Mouse (Mus musculus) gastrocnemius, adult 8-10 months (tissue): ENCODE data around the gene Mdh1. TPM values are rescaled to one million over a fixed set of nuclear protein-coding genes. Genes with fewer than 3 reads are reported as not detected.
"Not testable (repeated sequence)": the region's sequence is repeated elsewhere in the genome, so short reads cannot be mapped to it uniquely, and the experiment has no call there.

Experiments
- DNase-seq, 2 experiments: peaks; one replicate each; pipeline ENCODE4 v3.0.0; 2022; ENCODE audit warnings: low spot score in 2 of 2
- microRNA-seq: library from miRNA; unstranded; fragments of <30 nt; microRNA quantifications from one replicate; pipeline ENCODE4 v1.2.0, GENCODE M21; 2022
- total RNA-seq, 4 experiments: library from RNA; stranded (reverse); gene quantifications; 2 replicates each; pipeline ENCODE4 v1.2.4; 2022

Mdh1 gene
- total RNA-seq, 4 experiments from 2014 or later: 543 to 687 (median 612) TPM

DNA sequence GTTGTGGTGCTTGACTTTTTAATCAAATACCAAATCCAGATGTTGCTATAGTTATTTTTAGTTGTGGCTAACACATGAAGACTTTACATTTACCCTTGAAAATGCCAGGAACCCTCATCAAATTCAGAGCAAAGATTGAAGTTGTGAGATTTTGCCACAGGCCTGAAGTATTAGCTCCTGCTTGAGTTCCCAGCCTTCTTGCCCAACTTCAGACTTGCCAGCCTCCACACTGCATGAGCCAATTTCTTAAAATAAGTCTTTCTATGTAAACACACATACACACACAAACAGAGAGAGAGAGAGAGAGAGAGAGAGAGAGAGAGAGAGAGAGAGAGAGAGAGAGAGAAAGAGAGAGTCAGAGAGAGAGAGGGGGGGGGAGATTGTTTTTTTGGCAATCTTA is 26.2 kb downstream of the Mdh1 start:
- no peak for DNase-seq

DNA sequence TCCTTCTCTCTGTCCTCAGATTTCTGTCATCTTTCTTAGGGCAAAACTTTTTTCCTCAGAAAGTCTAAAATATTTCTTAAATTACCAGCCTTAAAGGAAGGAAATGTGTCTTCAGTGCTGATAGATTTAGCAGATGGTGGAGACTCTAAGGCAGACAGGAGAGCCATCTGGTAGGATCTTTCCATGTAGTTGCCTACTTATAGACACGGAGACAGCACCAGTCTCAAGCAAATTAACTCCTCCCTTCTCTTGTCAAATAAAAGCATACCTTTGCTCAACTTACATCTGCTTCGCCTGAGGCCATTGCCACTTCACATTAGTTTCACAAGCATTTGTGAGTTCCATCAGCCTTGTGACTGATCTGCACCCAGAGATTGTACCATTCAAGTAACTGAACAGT is 27.1 kb downstream of the Mdh1 start:
- DNase-seq: no peak

DNA sequence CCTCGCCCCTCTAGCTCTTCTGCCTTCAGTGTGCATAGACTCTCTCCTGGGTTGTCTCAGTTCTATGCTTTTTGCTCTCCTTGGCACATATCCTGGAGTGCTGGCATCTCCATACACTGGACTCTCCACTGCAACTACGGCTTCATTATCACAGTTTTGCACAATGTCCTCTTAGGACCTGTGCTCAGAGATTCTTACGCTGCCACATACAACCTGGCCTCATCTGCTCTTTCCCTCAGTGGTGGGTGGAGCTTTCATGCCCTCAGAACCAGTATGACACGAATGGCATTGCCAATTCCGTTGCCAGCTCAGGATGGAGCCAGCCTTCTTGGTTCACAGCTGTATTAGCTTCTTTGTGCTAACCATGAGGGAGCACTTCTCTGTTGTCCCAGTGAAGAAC is 29.4 kb downstream of the Mdh1 start:
- DNase-seq: no peak

DNA sequence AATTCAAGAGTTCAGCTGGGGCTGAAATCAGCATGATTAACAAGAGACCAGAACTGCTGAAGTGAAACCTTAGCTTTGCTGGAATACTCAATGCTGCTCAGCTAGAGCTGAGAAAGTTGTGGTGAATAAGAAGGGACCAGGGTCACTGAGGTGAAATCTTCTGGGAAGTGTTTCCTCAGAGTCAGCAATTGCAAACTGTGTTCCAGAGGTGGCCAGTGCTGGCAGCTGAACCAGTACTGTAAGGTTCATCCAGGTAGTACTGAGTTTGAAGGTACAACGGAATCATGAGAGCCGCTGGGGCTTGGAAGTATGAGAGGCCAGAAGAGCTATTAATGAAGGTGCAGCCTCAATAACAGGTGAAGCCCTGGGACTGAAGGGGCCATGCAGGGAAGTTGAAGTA is 31.5 kb downstream of the Mdh1 start:
- DNase-seq: no peak

DNA sequence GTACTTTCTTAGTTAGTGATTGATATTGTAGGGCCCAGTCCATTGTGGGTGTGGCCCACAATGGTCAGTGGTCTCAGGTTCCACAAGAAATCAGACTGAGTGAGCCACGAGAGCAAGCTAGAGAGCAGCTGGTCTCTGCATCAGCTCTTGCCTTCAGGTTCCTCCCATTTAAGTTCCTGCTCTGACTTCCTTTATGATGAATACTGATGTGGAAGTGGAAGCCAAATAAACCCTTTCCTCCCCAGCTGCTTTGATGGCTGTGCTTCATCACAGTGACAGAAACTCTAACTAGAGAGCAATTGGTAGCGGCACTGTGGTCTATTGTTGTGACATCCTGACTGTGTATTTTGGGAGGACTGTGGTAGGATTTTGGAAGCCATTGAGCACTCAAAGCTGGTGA is 32.1 kb downstream of the Mdh1 start:
- DNase-seq: no peak

DNA sequence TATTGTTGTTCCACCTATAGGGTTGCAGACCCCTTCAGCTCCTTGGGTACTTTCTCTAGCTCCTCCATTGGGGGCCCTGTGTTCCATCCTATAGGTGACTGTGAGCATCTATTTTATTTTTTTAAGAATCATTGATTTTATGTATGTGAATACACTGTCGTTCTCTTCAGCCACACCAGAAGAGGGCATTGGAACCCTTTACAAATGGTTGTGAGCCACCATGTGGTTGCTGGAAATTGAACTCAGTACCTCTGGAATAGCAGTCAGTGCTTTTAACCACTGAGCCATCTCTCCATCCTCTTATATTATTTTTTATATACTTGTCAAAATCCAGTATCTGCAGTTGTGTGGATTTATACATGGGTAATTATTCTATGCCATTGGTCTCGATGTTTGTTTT is 41.3 kb downstream of the Mdh1 start:
- not testable (repeated sequence) for DNase-seq

DNA sequence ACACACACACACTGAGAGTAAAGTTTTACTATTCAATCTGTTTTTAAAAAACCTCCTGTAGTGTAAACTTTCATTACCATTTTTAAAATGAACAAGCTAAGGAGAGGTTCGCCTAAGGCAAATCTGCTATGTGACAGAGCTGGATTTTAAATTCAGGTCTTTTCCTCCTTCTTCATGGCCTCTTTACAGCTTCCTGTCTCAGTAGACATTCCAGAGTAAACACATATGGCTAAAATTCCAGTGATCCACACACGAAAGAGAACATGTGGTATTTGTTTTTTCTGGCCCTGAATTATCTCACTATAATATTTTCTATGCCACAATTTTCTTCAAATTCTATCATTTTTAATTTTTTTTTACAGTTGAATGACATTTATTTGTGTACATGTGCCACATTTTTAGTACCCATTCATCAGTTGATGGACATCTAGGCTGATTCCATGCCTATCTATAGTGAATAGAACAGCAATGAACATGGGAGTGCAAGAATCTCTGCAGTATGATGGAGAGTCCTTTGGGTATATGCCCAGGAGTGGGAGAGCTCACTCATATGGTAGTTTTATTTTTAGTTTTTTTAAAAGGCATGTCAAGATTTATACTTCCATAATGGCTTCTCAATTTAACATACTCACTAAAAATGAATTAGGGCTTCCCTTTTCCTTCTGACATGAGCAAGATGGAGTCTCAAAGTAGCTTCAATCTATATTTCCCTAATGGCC is 43.3 kb downstream of the Mdh1 start:
- no peak for DNase-seq

DNA sequence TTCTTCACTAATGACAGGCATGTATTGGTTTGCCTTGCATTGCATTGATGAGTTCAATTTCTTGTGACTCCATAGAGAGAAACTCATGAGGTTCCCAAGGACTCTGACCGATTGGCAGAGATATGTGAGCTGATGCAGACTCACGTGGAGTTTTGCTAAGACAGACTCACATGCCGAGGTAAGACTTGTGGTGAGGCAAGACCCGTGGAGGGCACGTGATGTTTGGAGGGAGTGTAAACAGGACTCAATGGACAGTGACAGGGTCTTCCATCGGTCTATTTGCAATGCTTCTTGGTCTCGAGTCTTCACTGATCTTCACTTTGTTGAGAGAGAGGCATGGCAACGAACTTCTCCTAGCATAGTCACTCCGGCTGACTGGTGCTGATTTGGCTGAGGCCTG is 54.4 kb downstream of the Mdh1 start:
- DNase-seq: no peak

DNA sequence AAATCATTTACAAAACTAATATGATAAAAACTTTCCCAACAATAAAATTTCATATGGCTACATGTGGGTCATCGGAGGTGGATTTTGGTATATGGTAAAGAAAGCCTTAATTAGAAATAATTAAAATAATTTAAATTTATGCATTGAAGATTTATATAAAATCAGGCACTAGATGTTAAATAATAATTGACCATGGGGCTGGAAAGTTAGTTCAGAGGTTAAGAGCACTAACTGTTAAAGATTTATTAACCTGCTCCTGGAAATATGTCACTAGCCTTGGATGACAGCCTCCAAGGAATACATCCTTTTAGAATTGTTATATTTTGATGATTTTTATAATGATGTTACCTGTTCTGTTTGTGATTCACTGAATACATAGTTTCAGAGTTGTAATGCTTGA is 55.8 kb downstream of the Mdh1 start:
- not testable (repeated sequence) for DNase-seq

DNA sequence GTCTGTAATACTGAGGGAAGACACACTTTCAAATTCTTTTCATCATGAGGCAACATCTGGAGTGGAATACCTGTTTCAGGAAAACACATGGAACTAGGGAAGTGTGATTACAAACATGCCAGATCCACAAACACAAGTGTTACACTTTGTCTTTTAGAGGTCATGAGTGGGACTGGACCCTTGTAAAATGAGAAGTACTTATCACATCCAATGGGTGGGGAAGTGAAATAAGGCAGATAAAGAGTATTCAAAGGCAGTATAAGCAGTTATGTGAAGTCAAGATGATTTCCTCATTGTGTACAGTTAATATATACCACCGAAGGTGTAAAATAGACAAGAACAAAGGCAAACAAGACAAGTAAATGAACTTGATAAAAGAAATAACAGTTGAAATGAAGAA is 61.6 kb downstream of the Mdh1 start:
- DNase-seq: not testable (repeated sequence)

DNA sequence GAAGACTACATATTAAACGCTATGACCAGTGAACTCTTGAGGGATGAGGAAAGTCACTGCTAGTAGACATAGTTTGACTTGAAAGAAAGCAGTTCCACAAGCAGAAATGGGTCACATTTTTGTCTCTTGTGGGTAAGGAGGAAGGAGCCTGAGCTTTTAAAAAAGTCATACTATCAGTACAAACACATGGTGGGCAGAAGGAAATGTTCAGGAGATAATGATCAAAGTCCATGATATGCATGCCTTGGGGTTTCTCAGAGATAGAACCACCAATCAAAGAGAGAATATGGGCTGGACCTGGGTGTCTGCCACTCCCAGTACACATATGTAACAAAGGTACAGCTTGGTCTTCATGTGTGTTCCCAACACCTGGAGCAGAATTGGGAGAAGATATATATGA is 63.5 kb downstream of the Mdh1 start:
- DNase-seq: not testable (repeated sequence)

DNA sequence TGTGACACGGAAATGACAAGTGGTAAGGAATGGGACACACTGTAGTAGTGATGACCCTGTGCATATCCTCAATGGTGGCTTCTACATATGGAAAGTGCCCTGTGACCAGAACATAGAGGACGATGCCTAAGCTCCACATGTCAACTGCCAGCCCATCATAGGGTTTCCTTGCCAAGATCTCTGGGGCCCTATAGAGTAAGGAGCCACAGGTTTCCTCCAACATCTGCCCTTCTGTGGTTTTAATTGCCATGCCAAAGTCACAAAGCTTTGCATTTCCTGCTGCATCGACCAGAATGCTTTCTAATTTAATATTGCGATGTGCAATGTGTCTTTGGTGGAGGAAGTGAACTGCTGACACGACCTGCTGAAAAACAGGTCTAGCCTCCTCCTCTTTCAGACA is 65.1 kb downstream of the Mdh1 start:
- DNase-seq: not testable (repeated sequence)

Small RNAs within 50 kb of the gene (microRNA-seq; reads per million reads assigned to microRNA genes)
- gene Gm22990: not detected

Other genes starting within 250 kb of the Mdh1 start
- 100 to 1,000 TPM; 464 to 563 (median 508) TPM for gene Ugp2, start 201.2 kb downstream of the Mdh1 start, total RNA-seq
- 1 to 10 TPM; 2.0 to 2.6 (median 2.2) TPM for gene Wdpcp, start 132 bp downstream of the Mdh1 start, total RNA-seq